Mouse (Mus musculus) erythroblast, adult 5-6 weeks (primary cell): ENCODE data around the gene Spin1. TPM values are rescaled to one million over a fixed set of nuclear protein-coding genes. Genes with fewer than 3 reads are reported as not detected.
"Not testable (repeated sequence)": the region's sequence is repeated elsewhere in the genome, so short reads cannot be mapped to it uniquely, and the experiment has no call there.

Experiments
- ATAC-seq: replicated peaks from 2 replicates; pipeline ENCODE4 v1.8.0; 2016; ENCODE audit warnings: moderate number of reproducible peaks, mild to moderate bottlenecking, moderate TSS enrichment, inconsistent platforms; ENCODE audit not compliant: poor library complexity, low FRiP score, severe bottlenecking
- total RNA-seq, 2 experiments: library from RNA; stranded (forward) in 1 of 2; stranded (reverse) in 1 of 2; fragments of 150-400 nt in 1 of 2; fragments of 200-764, 138-1000 nt in 1 of 2; gene quantifications; 2 replicates each; pipeline versions ENCODE4 v1.2.3 to v1.2.4; 2015 to 2017; ENCODE audit warnings: low replicate concordance in 2 of 2

Gene Spin1
- total RNA-seq (2015; ENCODE audit: low replicate concordance) (4.4 and 6.9 TPM in 2 replicates), total RNA-seq (2017; ENCODE audit: low replicate concordance) (6.0 and 9.3 TPM in 2 replicates)

GRCm38 (mm10) chr13:51100233-51101015, at the start of gene Spin1:
TSS of gene Spin1 (plus strand) at chr13:51100880.
- ATAC-seq: no peak

DNA sequence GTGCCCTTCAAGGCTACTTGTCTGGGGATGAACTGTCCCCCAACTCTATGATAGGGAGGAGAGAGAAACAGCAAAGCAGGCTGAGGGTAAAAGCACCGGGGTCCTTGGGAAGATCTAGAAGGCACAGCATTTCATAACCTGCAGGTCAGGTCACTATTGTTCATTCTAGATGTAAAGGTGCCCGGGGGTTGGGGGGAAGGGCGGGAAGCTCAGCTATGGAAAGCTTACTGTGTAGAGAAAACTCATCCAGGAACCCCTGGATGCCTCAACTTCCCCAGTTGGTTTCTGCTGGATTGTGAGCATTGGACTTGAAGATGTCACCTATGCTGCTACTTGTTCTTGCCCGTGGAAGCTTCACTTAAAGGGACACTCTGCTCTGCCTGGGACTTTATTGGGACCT, 49.7 kb upstream of the Spin1 start:
- no peak for ATAC-seq

DNA sequence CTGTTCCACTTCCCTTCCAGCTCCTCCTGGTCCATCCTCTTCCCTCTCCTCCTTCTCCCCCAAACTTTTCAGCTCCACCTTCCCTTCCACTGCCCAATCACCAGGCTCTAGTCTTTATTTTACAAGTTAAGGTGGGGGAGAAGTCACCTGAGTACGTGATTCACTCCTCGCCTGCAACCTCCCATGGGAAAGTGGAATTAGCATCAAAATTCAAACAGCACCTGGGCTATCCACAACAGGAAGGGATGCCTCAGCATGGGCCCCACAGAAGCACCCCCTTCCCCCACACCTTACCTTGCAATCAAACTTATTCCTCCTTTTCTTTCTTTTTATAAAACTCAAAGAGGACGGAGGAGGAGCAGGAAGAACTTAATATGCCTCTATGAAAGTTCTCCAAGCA, 48.3 kb upstream of the Spin1 start:
- no peak for ATAC-seq

DNA sequence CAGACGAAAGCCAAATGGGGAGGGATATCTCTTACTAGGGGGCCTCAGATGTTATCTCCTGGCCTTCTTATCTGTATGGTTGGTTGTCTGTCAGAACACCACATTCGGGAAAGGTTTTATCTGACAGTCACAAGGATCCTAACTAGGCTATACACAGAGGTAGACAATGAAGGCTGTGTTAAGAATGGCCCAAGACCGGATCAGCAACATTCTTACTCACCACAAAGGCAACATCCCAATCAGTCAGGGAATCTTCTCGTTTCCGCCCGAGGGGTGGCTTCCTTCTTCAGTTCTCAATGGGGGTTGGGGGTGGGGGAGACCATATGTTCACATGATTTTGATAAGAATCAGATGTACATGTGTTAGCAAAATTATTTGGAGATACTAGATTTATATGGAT, 37.7 kb upstream of the Spin1 start:
- ATAC-seq: no peak

DNA sequence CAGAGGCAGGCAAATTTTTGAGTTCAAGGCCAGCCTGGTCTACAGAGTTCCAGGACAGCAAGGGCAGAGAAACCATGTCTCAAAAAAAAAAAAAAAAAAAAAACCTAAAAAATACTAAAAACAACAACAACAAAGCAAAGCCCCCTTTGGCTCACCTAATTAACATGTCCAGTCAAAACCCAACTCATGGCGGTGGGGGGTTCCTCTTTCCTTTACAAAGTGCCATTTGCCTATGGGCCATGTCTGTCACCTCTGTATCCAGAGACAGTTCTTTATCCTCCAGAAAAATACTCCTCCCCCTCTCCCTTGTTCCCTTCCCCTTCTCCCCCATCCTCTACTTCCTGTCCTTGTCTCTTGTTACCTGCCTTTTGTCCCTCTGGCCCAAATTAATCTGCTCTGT, 37.0 kb upstream of the Spin1 start:
- ATAC-seq: no peak

DNA sequence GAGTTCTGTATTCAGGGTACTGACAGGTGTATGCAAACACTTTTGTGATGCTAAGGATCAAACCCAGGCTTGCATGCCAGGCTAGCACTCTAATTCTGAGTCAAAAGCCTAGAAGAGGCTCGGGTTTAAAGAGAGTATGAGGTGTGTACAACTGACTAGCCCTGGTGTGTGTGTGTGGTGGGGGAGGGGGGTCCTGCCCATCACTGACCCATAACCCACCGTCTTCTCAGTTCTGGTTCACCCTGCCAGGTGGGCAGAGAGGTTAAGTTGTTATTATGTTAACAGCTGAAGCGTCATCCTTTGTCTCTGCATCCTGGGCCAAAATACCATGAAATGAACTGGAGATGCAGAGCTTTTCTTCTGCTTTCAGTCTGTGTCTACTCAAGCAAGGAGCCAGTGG, 36.3 kb upstream of the Spin1 start:
- ATAC-seq: no peak

DNA sequence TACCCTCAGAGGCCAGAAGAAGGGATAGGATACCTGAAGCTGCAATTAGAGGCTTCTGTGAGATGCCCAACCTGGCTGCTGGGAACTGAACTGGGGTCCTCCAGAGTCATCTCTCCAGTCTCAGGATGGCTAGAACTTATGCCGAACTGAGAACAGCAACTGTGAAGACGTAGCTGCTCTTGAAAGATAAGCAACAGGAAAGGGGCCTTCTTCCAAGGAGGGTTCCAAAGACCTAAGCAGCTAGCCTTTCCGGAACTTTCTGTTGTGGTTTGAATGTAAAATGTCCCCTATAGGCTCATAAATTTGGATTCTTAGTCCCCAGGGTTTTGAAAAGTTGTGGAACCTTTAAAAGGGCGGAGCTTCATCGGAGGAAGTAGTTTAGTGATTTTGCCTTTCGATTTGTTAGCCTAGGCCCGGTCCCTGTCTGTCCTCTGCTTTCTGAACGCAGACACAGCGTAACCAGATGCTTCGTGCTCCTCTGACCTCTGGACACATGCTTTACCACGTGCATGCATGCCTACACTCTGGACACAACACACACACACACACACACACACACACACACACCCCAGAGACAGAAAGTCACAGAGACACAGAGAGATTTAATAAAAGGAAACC, 29.5 kb upstream of the Spin1 start:
- ATAC-seq: no peak

DNA sequence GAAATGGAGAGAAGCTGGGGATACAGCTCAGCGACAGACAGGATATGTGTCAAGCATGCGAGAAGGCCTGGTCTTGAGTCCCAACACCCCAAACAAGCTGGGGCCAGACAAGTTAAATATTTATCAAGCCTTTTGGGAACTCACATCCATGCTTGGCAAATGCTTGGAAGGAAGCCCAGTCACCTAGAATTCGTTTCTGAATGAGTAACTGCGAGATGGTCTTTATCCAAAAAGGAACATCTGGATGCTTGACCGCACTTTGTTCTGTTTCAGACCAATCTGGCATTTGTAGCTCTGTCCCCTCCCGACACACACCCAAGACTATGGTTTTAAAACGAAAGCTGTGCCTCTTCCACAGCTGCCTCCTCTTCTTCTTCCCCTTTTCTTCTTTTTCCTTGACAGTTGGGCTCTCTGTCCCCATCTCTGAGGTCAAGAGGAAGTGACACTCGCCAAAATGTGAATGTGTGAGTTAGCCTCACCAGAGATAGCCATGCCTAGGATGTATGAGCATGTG, 28.9 kb upstream of the Spin1 start:
- no peak for ATAC-seq

DNA sequence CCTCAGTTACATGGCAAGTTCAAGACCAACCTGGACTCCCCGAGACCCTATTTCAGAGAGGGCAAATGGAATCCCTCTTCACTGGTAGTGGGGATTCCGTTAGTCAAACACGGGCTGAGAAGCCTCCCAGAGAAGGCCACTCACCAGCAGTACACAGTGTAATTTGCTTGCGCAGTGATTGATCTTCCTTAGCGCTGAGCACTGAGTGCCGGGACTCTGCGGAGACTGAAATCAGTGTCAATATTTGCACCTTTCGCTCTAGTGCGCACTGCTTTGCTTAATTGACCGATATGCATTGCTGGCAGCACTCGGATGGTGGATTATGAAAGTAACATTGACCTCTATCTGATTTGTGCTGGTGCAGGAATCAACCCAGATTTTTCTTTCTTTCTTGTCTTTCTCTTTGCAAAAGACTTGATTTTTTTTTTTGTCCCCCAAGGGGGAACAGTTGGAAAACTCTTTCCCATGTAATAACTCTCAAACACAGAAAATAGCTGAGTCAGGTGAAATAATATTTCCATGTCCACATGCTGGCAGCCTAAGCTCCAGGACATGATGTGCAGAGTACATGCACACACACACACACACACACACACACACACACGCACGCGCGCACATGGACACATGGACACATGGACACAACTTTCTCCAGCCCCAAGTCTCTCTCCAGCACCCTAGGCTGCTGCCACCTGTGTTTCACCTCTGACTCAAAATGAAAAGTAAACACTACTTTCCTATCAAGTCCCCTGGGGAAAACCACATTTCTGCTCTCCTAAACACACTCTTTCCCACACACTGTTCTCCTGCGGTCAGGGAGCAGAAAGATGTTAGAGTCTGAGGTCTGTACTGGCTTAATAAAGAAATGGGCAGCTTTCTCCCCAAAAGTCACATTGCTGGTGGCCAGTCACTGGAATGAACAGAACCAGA, 27.5 kb upstream of the Spin1 start:
- ATAC-seq: no peak

GRCm38 (mm10) chr13:51074081-51074680, 26.5 kb upstream of the Spin1 start:
- no peak for ATAC-seq

DNA sequence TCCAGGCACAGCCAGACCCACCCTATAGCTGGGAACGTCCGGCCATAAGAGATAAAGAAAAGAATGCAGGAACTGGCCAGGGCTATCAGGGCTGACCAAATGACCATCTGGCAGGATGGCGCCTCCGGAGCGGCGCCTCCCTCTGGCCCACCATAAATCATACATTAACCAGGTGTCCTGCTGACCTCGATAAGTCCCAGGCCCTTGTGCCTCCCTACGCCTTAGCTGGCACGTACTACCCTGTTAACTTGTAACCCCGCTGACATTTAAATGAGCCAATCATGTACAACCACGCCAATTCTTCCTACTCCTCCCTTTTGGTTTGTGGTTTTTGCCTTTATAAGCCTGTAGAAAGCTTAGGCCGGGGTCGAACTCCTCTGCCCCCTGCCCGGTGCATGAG, 24.5 kb upstream of the Spin1 start:
- ATAC-seq: not testable (repeated sequence)

GRCm38 (mm10) chr13:51078586-51078985, 22.1 kb upstream of the Spin1 start:
- not testable (repeated sequence) for ATAC-seq

DNA sequence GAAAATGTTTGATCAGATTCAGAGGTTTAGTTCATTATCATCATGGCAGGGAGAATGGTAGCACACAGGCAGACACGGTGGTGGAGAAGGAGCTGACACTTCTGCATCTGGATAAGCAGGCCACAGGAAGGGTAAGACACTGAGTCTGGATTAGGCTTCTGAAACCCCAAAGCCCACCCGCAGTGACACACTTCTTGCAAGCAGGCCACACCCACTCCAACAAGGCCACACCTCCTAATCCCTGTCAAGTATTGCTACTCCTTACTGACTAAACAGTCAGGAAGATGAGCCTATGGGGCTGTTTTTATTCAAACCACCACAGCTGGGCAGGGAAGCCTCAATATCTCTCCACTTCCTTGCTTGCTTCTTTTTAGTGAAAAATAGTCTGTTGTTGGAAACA, 19.9 kb upstream of the Spin1 start:
- ATAC-seq: no peak

DNA sequence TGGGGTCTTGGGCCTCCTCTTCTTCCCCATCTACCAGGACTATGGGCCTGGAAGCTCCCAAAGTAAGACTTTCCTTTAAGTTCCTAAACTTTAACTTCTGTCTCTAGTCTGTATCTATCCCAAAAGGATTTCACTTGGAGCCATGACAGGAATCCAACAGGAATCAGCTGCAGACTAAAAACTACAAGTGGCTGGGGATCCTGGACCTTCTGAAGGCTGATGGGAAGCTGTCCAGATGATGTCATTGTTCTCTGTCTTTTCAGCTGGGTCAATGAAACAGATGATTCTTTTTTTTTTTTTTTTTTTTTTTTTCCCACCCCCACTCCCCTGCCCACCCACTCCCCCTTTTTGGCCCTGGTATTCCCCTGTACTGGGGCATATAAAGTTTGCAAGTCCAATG, 16.4 kb upstream of the Spin1 start:
- no peak for ATAC-seq

GRCm38 (mm10) chr13:51085941-51086340, 14.7 kb upstream of the Spin1 start:
- ATAC-seq: no peak

DNA sequence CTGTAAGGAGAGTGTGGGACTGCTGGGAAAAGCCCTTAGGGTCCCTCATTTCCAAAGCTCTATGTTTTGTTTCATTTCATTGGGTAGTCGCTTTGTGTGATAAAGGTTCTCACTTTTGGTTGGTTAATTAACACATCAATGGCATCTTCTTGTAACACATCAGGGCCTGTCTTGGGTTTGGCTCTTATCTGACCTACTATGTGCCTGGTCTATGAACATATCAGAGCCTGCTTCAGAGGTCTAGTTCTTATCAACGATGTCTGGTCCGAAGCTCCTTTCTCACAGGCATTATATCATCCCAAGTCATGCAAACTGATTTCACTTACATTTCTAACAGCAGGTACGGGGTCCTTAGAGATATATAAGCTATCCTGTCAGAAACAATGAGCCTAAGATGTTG, 13.4 kb upstream of the Spin1 start:
- ATAC-seq: no peak

DNA sequence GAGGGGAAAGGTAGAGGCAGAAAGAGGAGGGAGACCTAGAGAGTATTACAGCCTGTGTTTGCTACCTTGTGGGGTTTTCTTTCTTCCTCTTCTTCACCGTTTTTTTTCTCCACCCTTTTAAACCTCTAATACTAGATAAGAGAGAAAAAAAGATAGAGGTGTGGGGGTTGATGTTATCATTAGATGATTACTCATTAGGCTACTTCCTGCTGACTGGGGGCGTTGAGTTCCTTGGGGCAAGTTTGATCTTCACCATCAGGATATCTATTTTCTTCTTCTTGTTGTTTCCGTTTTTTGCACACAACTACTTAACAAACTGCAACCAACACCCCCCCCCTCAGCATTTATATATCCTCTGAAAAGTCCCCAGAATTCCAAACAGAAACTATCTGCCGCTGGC, 12.5 kb upstream of the Spin1 start:
- ATAC-seq: no peak

GRCm38 (mm10) chr13:51089058-51089457, 11.6 kb upstream of the Spin1 start:
- no peak for ATAC-seq

- no peak for ATAC-seq
These were observed 10.5 kb upstream of the Spin1 start for GRCm38 (mm10) chr13:51090105-51090661.

DNA sequence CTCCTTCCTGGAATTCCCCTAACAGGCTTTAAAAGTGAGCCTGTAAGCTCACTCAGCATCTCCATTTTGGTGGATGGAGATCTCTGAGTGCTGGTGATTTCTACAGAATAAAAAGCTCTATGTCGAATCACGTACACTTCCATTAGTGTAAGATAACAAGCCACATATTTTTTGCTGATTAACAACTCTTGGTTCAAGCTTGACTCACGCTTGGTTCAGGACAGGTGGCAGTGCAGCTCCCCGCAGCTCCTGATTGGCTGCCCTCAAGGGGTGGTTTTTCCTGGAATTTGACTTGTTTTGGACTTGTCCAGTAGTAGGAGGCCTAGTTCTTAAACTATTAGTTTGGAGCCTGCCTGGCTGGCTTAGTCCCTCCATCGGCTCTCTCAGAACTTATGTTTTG, 7.2 kb upstream of the Spin1 start:
- no peak for ATAC-seq
